In the genomic region with DNA sequence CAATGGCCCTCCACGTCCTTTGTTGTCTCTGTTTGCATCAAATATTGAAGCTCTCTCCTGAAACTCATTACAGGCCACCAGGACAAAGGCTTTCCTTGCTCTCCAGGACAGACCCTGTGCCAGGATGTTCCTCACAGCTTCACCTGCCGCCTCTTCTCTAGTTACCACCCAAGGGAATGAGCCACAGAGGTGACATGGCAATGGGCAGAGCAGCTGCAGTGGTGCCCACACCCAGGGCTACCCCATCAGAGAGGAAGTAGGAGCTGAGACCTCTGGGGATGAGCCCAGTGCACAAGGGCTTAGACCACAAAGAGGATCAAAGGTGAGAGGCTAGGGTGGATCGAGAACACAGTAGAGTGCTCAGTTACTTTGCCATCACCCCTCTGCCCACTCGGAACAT, we compare ENCODE assay signal across 27 mouse cellular contexts. TPM values are rescaled to one million over a fixed set of nuclear protein-coding genes. Genes with fewer than 3 reads are reported as not detected.
"Had no signal": no experiment of that assay in that cellular context is flagged by ENCODE, and none has a peak within 500 bp of the region (broad histone marks: within the 10 kb centered on the region; RNA-seq: fewer than 3 reads in every experiment).

No protein-coding gene starts in this region.

- H3K4me1 ChIP-seq: hindbrain, embryonic 15.5 days; kidney, embryonic 15.5 days; limb, embryonic 13.5 days; limb, embryonic 15.5 days had no signal

- H3K9ac ChIP-seq: heart, embryonic 13.5 days; heart, embryonic 15.5 days; hindbrain, embryonic 13.5 days; hindbrain, embryonic 15.5 days; kidney, embryonic 15.5 days; limb, embryonic 13.5 days; limb, embryonic 15.5 days had no signal

- H3K4me2 ChIP-seq: heart, embryonic 11.5 days; heart, embryonic 13.5 days; heart, embryonic 15.5 days; hindbrain, embryonic 13.5 days; hindbrain, embryonic 15.5 days; kidney, embryonic 15.5 days; limb, embryonic 13.5 days; limb, embryonic 15.5 days had no signal

- H3K36me3 ChIP-seq: heart, embryonic 13.5 days; heart, embryonic 15.5 days; hindbrain, embryonic 13.5 days; hindbrain, embryonic 15.5 days; kidney, embryonic 15.5 days; limb, embryonic 13.5 days; limb, embryonic 15.5 days had no signal

- H3K27me3 ChIP-seq: heart, embryonic 13.5 days; heart, embryonic 15.5 days; hindbrain, embryonic 13.5 days; hindbrain, embryonic 15.5 days; kidney, embryonic 15.5 days; limb, embryonic 13.5 days; limb, embryonic 15.5 days had no signal

- H3K4me3 ChIP-seq: heart, adult 2 months; heart, embryonic 13.5 days; heart, embryonic 15.5 days; hindbrain, embryonic 13.5 days; hindbrain, embryonic 15.5 days; kidney, embryonic 15.5 days; limb, embryonic 13.5 days; limb, embryonic 15.5 days had no signal

- H3K9me3 ChIP-seq: heart, embryonic 13.5 days; heart, embryonic 15.5 days; hindbrain, embryonic 13.5 days; hindbrain, embryonic 15.5 days; kidney, embryonic 15.5 days; limb, embryonic 13.5 days; limb, embryonic 15.5 days had no signal

- DNase-seq: gastrocnemius, postnatal 14 days; gastrocnemius, postnatal 36 days; heart, adult 11 months; heart, adult 2 months; heart, postnatal 14 days; heart, postnatal 36 days; kidney, adult 11 months; kidney, adult 2 months; kidney, adult 9 months; kidney, postnatal 14 days; kidney, postnatal 36 days; layer of hippocampus, adult 9-11 months; layer of hippocampus, postnatal 36 days; left cerebral cortex, postnatal 4 days had no signal

- H3K27ac ChIP-seq: heart, adult 2 months; heart, embryonic 13.5 days; heart, embryonic 15.5 days; hindbrain, embryonic 13.5 days; hindbrain, embryonic 15.5 days; hindbrain, postnatal 0 days; kidney, embryonic 15.5 days; kidney, postnatal 0 days; limb, embryonic 13.5 days; limb, embryonic 15.5 days had no signal

- ATAC-seq: hindbrain, postnatal 0 days; intestine, embryonic 16.5 days had no signal

RNA-seq across cellular contexts. Expression of a gene that starts 20.3 kb away (rescaled TPM):
- polyA plus RNA-seq: heart, embryonic 11.5 days; kidney, adult 2 months; limb, embryonic 11.5 days; limb, embryonic 13.5 days; liver, adult 2 months had no signal
